Mouse (Mus musculus) lung, adult 2 months (tissue): ENCODE data around the gene Osgep.

Experiments
- CTCF ChIP-seq: fragments of 200-500 bp; IDR thresholded peaks from 2 replicates; pipeline ENCODE4 v1.5.1; 2011; ENCODE audit warnings: mild to moderate bottlenecking, low read length, control low read depth; ENCODE audit not compliant: insufficient read depth
- POLR2A ChIP-seq: fragments of 200-500 bp; IDR thresholded peaks from 2 replicates; pipeline ENCODE4 v1.6.1; 2011; ENCODE audit warnings: low read depth, mild to moderate bottlenecking, control low read depth, low read length, borderline replicate concordance; ENCODE audit errors: extremely low read depth

DNA sequence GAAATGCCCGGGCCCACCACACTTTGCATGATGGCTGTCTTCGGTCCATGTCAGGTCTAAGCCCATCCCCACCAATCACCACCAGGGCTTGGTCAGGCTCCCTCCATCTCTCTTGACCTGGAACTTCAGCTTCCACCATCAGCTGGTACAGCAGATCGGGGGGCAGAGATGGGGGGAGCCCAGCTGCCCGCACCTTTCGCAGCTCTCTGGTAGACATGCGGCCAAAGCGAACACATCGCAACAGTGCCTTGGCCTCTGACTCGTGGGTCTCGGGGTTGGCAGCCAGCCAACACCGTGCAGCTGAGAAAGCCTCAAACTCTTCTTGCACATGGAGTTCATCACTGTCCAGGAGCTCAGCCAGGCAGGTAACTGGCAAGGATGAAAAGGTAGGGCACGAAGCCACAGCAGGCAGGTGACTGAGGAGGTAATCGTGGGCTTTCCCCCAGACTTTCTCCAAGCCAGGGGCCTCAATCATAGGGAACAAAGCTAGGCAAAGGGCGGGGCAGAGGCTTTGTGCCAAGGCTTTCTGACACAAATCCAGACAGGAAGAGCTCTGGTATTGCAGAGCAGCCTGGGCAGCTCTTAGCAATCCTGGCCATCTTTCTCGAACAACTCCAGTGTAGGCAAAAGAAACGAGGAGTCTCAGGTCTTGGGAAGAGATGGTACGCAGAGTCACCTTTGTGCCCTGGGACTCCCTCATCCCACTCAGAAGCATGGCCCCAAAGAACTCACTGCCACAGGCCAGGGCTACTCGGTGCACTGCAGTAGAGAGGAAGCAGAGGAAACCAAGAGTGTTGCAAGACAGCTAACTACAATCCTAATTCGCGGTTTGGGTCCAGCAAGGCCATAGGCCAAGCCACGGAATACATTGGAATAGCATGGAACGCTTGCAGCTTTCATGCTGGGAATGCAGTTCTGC, 31.9 kb downstream of the Osgep start:
- TF ChIP-seq CTCF: no peak
- TF ChIP-seq POLR2A: no peak
